Mouse (Mus musculus): ENCODE results near the gene Cage1. TPM values are rescaled to one million over a fixed set of nuclear protein-coding genes. Genes with fewer than 3 reads are reported as not detected.
A peak's percentile ranks its signal among the peaks of the same experiment; 100 is the strongest.

The Cage1 gene
- total RNA-seq, 2 experiments from 2014 or later, result 5.9 to 6.0 TPM

GRCm38 (mm10) chr13:38015591-38015990, 21.3 kb downstream of the Cage1 start:
- intact Hi-C loops (cut with DNase I), result no loop called here
- DNase-seq (ENCODE audit: low spot score in 2 of 2), result no peak

DNA sequence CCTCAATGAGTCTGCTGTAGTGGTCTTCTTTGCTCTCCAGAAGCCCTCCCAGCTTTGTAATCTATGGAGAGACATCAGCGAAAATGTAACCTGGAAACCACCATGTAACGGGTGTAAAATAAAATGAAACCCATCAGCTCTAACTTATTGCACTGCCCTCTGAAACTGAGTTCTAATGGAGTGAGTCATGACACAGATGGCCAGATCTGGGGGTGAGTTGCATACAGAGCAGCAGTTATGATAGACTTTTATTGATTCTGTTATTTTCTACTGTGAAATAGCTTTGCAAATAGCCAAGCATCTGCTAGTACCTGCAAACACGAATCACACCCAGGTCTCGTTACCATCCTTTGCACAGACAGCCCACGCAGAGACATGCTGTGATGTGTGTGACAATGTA, 24.4 kb downstream of the Cage1 start:
- DNase-seq (ENCODE audit: low spot score in 2 of 2), result no peak
- intact Hi-C loops (cut with DNase I), result no loop called here

DNA sequence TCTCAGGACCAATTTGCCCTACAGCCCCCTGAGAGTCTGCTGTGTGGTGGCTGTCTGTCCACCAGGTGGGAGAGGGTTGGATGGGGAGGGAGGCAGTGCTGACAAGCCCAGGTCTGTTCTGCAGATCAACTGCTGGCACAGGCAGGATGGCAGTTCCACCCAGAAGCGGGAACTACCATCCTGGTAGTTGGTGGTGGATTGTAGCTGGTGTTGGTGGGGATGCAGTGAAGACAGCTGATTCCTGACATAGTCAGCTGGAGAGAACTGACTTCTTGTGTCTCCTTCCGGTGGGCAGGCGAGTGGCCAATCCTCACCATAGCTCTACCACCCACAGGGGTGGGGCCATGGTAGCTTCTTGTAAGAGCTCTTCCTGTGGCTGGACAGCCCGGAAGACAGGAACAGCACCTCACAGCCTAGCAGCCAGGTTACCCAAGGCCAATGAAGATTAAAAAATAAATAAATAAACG, 26.4 kb downstream of the Cage1 start:
- intact Hi-C loops (cut with DNase I), result no loop called here

GRCm38 (mm10) chr13:38009721-38010408, 27.0 kb downstream of the Cage1 start:
- DNase-seq (ENCODE audit: low spot score in 2 of 2), result no peak
- intact Hi-C loops (cut with DNase I), result no loop called here

More for the DNA sequence above, 26.4 kb downstream of the Cage1 start:
- DNase-seq (ENCODE audit: low spot score in 2 of 2), result no peak

DNA sequence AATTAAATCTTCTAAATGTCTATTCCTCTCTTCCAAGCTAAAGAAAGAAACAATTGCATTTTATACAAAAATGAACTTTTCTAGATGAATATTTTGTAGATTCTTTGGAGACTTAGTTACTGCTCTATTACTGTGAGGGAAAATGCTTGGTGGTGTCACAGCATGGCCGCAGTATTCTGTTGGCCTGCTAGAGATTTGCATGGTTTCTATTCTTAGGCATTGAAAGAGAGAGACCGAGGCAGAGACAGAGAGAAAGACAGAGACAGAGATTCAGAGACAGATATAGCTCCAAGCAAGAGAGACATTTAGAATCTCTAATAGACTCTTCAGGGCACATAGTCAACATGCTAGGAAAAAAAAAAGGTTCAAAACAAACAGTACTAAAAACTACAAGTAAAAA, 28.9 kb downstream of the Cage1 start:
- intact Hi-C loops (cut with DNase I), result no loop called here
- no peak for DNase-seq (ENCODE audit: low spot score in 2 of 2)

DNA sequence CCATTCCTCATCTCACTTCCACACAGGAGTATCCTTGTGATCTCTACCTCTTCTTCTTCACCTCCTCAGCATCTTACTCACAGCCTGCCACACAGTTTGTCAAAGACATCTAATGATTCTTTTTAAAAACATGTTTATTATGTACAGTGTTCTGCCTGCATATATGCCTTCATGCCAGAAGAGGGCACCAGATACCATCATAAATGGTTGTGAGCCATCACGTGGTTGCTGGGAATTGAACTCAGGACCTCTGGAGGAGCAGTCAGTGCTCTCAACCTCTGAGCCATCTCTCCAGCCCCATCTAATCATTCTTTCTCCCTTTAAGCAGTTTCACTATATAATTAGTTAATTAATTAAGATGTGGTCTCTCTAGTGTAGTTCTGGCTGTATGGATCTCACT, 34.4 kb downstream of the Cage1 start:
- intact Hi-C loops (cut with DNase I), result no loop called here

GRCm38 (mm10) chr13:37999713-38000112, 37.2 kb downstream of the Cage1 start:
- intact Hi-C loops (cut with DNase I), result no loop called here
- no peak for DNase-seq (ENCODE audit: low spot score in 2 of 2)

More for the DNA sequence above, 34.4 kb downstream of the Cage1 start:
- DNase-seq (ENCODE audit: low spot score in 2 of 2), result no peak

DNA sequence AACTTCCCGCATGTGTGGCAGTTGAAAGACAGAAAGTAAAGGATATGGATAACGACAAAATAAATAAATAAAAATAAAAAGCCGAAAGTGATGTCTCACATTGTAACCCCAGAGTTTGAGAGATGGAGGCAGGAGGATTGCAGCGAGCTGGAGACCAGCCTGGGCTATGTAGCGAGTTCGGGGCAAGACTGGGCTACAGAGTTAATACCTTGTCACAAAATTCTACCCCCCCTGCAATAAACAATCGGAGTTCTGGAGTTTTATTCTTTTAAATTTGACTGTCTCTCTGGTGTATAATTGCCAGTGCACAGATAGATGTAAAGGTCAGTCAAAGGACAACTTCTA, 42.5 kb downstream of the Cage1 start:
- intact Hi-C loops (cut with DNase I), result no loop called here
- DNase-seq (ENCODE audit: low spot score in 2 of 2), result no peak

DNA sequence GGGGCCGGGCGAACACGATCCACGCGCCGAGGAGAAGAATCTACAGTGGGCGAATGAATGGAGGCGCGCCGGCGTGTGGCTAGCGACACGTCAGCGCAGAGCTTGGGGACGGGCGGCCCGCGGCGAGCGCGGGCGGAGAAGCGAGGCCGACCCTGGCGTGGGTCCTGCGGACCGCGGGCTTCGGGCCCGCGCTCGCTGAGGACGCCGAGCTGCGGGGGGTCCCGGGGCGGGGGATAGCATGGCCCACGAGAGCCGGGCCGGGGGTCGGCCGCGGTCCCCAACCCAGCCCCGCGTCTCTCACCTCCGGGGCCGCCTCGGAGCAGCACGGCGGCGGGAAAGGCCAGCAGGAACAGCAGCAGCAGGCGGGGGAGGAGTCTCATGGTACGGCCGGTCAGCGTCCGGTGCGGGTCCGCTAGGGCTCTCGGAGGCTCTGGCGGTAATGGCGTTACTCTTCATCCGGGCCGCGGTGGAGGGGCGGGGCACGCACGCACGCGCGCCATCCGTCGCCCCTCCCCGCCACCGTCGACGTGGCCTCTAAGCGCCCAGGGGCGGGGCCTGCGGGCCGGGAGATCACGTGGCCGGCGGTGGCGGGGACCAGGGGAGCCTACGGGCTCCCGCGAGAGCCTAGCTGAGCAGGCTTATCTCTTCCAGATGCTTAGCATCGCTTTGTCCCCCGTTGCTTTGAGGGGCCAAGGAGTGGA, 43.0 kb downstream of the Cage1 start, which contains the start of gene Ssr1:
Ssr1 (minus strand) TSS at position 514 of the 701 bp plus-strand sequence.
- peak; percentile 94 to 96 for DNase-seq (ENCODE audit: low spot score in 2 of 2)
- intact Hi-C loops (cut with DNase I), result loop anchor here (2.0 kb wide), 1 partner anchor 43 kb away; the partner anchor contains the start of genes Cage1 and Riok1

DNA sequence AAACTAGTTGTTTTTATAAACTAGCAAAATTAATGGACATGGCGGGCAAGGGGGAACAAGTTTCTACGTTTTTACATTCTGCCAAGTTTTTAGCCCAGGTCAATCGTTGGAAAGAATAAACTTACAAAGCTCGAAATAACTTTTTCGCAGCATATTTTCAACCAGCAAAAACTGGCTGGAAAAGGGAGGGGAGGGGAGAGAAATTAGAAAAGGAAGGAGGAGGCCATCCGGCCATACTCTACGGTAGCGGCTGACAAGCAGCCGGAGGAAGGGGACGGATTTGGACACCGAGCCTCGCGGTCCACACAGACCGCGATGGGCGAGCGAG, 43.5 kb downstream of the Cage1 start:
- intact Hi-C loops (cut with DNase I), result loop anchor here (2.0 kb wide), 1 partner anchor 43 kb away; the partner anchor contains the start of genes Cage1 and Riok1
- DNase-seq (ENCODE audit: low spot score in 2 of 2), result no peak

- no peak for DNase-seq (ENCODE audit: low spot score in 2 of 2)
- intact Hi-C loops (cut with DNase I), result loop anchor here (2.0 kb wide), 1 partner anchor 44 kb away; the partner anchor contains the start of genes Cage1 and Riok1
Observed at GRCm38 (mm10) chr13:37992638-37993371, 44.1 kb downstream of the Cage1 start.

GRCm38 (mm10) chr13:37989701-37990100, 47.2 kb downstream of the Cage1 start:
- intact Hi-C loops (cut with DNase I), result no loop called here
- no peak for DNase-seq (ENCODE audit: low spot score in 2 of 2)

DNA sequence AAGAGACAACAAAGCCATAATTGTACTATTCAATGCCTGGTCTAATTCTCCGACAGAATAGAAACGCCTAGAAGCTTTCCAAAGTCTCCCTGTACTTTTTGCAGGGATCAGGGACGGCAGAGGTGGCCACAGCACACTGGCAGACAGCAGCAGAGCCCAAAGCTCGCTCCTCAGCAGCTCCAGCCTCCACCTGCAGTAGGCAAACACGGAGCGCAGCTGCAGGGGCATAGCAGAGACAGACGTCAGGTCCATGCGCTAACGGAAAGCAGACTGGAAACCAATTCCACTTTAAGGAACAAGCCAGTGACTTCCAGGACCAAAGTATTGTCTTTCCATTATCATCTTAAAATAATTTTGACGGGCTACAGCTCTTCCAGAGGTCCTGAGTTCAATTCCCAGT, 50.7 kb downstream of the Cage1 start:
- no peak for DNase-seq (ENCODE audit: low spot score in 2 of 2)
- intact Hi-C loops (cut with DNase I), result no loop called here

DNA sequence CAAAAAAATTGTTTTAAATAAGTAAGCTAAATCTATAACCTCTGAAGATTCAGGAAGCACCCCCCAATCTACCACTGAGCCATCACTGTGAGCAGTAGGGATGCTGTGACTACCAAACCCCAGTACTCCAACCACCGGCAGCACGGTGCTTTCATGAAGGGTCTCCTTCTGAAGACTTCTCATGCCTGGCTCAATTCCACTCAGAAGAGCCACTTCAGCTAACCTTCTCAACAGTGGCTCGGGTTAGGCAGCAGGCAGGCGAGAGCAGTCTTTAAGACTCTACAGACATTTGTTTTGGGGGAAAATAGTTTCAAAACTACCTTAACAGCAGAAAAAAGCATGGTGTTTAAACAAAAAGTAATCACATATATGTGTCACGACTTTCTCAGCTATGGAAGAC, 55.8 kb downstream of the Cage1 start:
- intact Hi-C loops (cut with DNase I), result no loop called here
- DNase-seq (ENCODE audit: low spot score in 2 of 2), result no peak

DNA sequence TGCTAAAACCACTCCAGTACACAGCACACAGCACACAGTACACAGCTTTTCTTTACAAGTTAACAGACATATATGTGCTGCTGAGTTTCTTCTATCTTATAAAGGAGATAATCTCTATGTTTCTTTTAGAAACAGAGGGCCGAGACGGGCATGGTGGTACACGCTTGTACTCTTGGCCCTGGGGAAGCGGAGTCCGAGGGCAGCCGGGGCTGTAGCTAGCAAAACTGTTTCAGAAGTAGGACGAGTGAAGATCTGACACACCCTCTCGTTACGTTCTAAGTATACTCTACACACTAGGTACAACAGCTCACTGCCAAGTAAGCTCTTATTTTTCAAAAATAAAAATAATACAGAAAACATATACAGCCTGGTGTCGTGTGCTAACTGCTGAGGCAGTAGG, 56.5 kb downstream of the Cage1 start:
- DNase-seq (ENCODE audit: low spot score in 2 of 2), result no peak
- intact Hi-C loops (cut with DNase I), result no loop called here

- intact Hi-C loops (cut with DNase I), result no loop called here
- no peak for DNase-seq (ENCODE audit: low spot score in 2 of 2)
Observed at GRCm38 (mm10) chr13:37979506-37979905, 57.4 kb downstream of the Cage1 start.

GRCm38 (mm10) chr13:37974731-37975130, 62.1 kb downstream of the Cage1 start:
- DNase-seq (ENCODE audit: low spot score in 2 of 2), result no peak
- intact Hi-C loops (cut with DNase I), result no loop called here

- no peak for DNase-seq (ENCODE audit: low spot score in 2 of 2)
- intact Hi-C loops (cut with DNase I), result no loop called here
Observed at GRCm38 (mm10) chr13:37974036-37974435, 62.8 kb downstream of the Cage1 start.

DNA sequence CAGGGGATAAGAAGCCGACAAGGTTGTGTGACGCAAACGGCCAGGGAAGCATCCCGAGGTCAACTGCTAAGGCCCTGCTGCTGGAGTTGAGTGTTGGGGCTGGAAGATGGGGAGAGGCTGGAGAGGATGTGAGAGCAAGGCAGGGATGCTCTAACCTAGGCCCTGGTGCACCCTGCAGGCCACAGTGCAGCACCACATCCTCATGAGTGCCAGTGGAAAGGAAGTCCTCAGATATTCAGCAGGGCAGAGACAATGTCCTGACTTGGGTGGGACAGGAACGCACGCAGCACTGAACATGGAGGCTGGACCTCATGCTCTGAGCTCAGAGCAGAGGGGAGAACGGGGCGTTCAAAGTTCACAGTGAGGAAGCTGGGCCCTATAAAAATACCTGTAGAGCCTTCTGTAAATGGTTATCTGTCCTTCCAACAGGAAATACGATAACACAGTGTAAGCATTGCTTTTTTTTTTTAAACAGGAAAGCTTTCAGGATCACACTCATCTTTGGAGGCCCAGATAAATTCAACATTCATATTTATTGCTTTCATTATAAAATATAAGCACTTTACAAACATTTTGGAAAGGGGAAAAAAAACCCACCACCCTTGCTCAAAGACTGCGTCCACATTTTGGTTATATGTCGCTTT, 65.9 kb downstream of the Cage1 start:
- intact Hi-C loops (cut with DNase I), result no loop called here
- no peak for DNase-seq (ENCODE audit: low spot score in 2 of 2)

- DNase-seq (ENCODE audit: low spot score in 2 of 2), result no peak
- intact Hi-C loops (cut with DNase I), result loop anchor here (5.0 kb wide), 1 partner anchor 518 kb away; no protein-coding TSS in a partner anchor
Observed at GRCm38 (mm10) chr13:37969988-37970387, 66.9 kb downstream of the Cage1 start.

Measured in left cerebral cortex, postnatal 36 days (tissue).